Mouse (Mus musculus) Patski (cell line): ENCODE results near the gene Mbtps2. TPM values are rescaled to one million over a fixed set of nuclear protein-coding genes. Genes with fewer than 3 reads are reported as not detected.
A peak's percentile ranks its signal among the peaks of the same experiment; 100 is the strongest.

Experiments used
- ATAC-seq: fragments of 100-300 bp; one replicate; pipeline ENCODE4 v1.8.0; 2021
- CTCF ChIA-PET: fragments of 350-600 bp; sonication (Branson Sonifier 250); formaldehyde crosslinking; loops from one replicate; lab custom pipeline; 2022; ENCODE audit warnings: inconsistent platforms; lab: Charles Lee
- POLR2A ChIA-PET: fragments of 350-600 bp; sonication (Branson Sonifier 250); formaldehyde crosslinking; loops from one replicate; lab custom pipeline; 2022; ENCODE audit warnings: antibody characterized with exemption, inconsistent platforms; lab: Charles Lee
- DNase-seq: peaks from one replicate; pipeline ENCODE4 v3.0.0-alpha.2; 2011; ENCODE audit warnings: low read depth, low spot score
- H3K27me3 ChIP-seq: fragments of 371-371 bp; one replicate; pipeline ENCODE4 v1.5.1; 2021
- CTCF ChIP-seq: fragments of 100-300 bp; IDR thresholded peaks from one replicate; pipeline ENCODE4 v1.5.1; 2021
- in situ Hi-C: fragments of 300-500 bp; cut with MboI; formaldehyde crosslinking; loops from 3 replicates; pipeline ENCODE4 v1.11.1; 2018; ENCODE audit warnings: low pct_unique_long_range_greater_than_20kb, mixed read lengths
- polyA plus RNA-seq: library from polyadenylated mRNA; unstranded; gene quantifications from one replicate; pipeline ENCODE4 v1.2.3, GENCODE M21; 2021

The Mbtps2 gene
- polyA plus RNA-seq, 1 experiment from 2014 or later, result 30.9 TPM

- ATAC-seq, result no peak
- ChIA-PET CTCF (interaction anchor here (0.7 to 1.6 kb wide), 6 partner anchors 9 to 384 kb away, joined by 3 to 5 read pairs (median 4); no protein-coding TSS in a partner anchor), POLR2A (no interaction called here)
- in situ Hi-C loops, result loop anchor here (10.0 kb wide), 2 partner anchors 68 to 158 kb away; no protein-coding TSS in a partner anchor
- no peak for DNase-seq
- peaks cover 8% of the 10 kb centered on the region for H3K27me3 ChIP-seq
- peak; percentile 54 for TF ChIP-seq CTCF
These were observed 111.8 kb downstream of the Mbtps2 start for GRCm38 (mm10) chrX:157486765-157487164.

Other genes starting within 250 kb of the Mbtps2 start
- gene Phex, start 183.4 kb downstream of the Mbtps2 start, polyA plus RNA-seq, result 0.06 TPM
- 23.4 TPM for gene Sms, start 106.4 kb downstream of the Mbtps2 start, polyA plus RNA-seq
- 1.2 TPM for gene Yy2, start 29.7 kb downstream of the Mbtps2 start, polyA plus RNA-seq
- gene Smpx, start 100.2 kb upstream of the Mbtps2 start, polyA plus RNA-seq, result not detected
- gene Klhl34, start 219.7 kb upstream of the Mbtps2 start, polyA plus RNA-seq, result not detected